Mouse (Mus musculus): ENCODE measurements around the gene Pafah1b1.

- TF ChIP-seq POLR2A (IDR thresholded peaks at IDR 0.05; ENCODE audit: insufficient read depth, low read length) (no peak), CTCF (IDR thresholded peaks at IDR 0.05; ENCODE audit: low read depth, low read length) (no peak), EP300 (IDR thresholded peaks at IDR 0.05; ENCODE audit: insufficient read depth, low read depth, low read length) (no peak)
These were observed 13.4 kb upstream of the Pafah1b1 start for GRCm38 (mm10) chr11:74737861-74738260.

Measured in ES-Bruce4 (cell line).